Comparison of ENCODE assay signal across 11 mouse cellular contexts in the genomic region with DNA sequence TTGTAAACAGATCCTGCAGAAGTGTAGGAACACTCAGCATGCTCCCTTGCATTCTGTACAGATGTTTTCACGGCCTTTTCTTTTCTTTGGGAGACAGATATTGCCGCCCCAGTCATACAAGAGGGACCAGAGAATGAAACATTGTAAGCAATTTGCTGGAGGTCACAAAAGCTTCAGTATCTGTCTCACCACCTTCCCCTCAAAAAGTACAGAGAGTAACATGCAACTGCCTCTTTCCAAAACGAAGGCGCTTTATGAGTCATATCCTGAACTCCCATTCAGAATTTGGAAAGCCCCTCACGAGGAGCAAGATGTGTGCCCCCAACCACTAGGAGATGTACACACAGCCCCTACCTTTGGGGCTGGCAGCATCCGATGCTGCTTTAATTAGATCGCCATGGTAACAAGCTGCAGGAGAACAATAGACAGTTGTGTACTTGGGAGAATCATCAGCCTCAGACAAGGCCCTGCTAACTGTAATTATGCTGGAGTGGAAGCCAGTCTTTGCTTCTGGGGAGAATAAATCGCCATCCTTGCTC.
DNase-seq lines count a peak whose midpoint lies in the region; ATAC-seq lines count a peak whose summit lies in the region.
"Had no signal": no experiment of that assay in that cellular context is flagged by ENCODE, and none has a peak within 500 bp of the region (broad histone marks: within the 10 kb centered on the region; RNA-seq: fewer than 3 reads in every experiment).

No protein-coding gene starts in this region.

- DNase-seq in testis, postnatal 14 days (ENCODE audit: low spot score): peak; percentile 5
- DNase-seq in testis, postnatal 10 days (ENCODE audit: low spot score): no peak
- no peak for DNase-seq in kidney, adult 11 months
- no peak for DNase-seq in kidney, adult 9 months
- DNase-seq: adrenal gland, postnatal 14 days; liver, embryonic 13.5 days had no signal

- no peaks in the 10 kb centered on the region for H3K36me3 ChIP-seq in hindbrain, embryonic 13.5 days
- H3K36me3 ChIP-seq in midbrain, embryonic 12.5 days: no peaks in the 10 kb centered on the region
- H3K36me3 ChIP-seq in kidney, embryonic 14.5 days (ENCODE audit: control insufficient read depth, insufficient read depth, low read length): no peaks in the 10 kb centered on the region
- H3K36me3 ChIP-seq: liver, embryonic 13.5 days had no signal

- H3K4me2 ChIP-seq in hindbrain, embryonic 13.5 days: 0 out of 2 replicates have a peak overlapping the region, but pooled peaks have one; percentile 4
- no peak overlapping the region for H3K4me2 ChIP-seq in midbrain, embryonic 12.5 days (replicated peaks)
- H3K4me2 ChIP-seq in kidney, embryonic 14.5 days (replicated peaks; ENCODE audit: low read depth, low read length): no peak overlapping the region
- H3K4me2 ChIP-seq: liver, embryonic 13.5 days had no signal

- peaks cover 19% of the 10 kb centered on the region for H3K4me1 ChIP-seq in hindbrain, embryonic 13.5 days (replicated peaks)
- peaks cover 16% of the 10 kb centered on the region for H3K4me1 ChIP-seq in midbrain, embryonic 12.5 days
- H3K4me1 ChIP-seq in kidney, embryonic 14.5 days (ENCODE audit: control insufficient read depth, insufficient read depth, low read length): no peaks in the 10 kb centered on the region

- 45% methylated on average over 8 of the region's 8 CpGs for WGBS in hindbrain, embryonic 13.5 days
- 54% methylated on average over 8 of the region's 8 CpGs for WGBS in midbrain, embryonic 12.5 days
- WGBS in kidney, embryonic 14.5 days: 70% methylated on average over 8 of the region's 8 CpGs

- no peak overlapping the region for H3K9ac ChIP-seq in hindbrain, embryonic 13.5 days
- no peak overlapping the region for H3K9ac ChIP-seq in midbrain, embryonic 12.5 days (replicated peaks)
- H3K9ac ChIP-seq in kidney, embryonic 14.5 days (ENCODE audit: low read depth, low read length): no peak overlapping the region
- H3K9ac ChIP-seq: liver, embryonic 13.5 days had no signal

- H3K27ac ChIP-seq in hindbrain, embryonic 13.5 days: peak overlapping the region; percentile 88
- peak overlapping the region; percentile 31 for H3K27ac ChIP-seq in midbrain, embryonic 12.5 days (replicated peaks)
- H3K27ac ChIP-seq in kidney, embryonic 14.5 days (ENCODE audit: low read depth, low read length): no peak overlapping the region
- H3K27ac ChIP-seq: kidney, postnatal 0 days; liver, embryonic 13.5 days had no signal

- no peak overlapping the region for H3K4me3 ChIP-seq in hindbrain, embryonic 13.5 days
- no peak overlapping the region for H3K4me3 ChIP-seq in midbrain, embryonic 12.5 days
- no peak overlapping the region for H3K4me3 ChIP-seq in kidney, embryonic 14.5 days (ENCODE audit: low read length)
- H3K4me3 ChIP-seq: liver, embryonic 13.5 days had no signal

- H3K9me3 ChIP-seq in hindbrain, embryonic 13.5 days: no peaks in the 10 kb centered on the region
- H3K9me3 ChIP-seq in midbrain, embryonic 12.5 days: no peaks in the 10 kb centered on the region
- no peaks in the 10 kb centered on the region for H3K9me3 ChIP-seq in kidney, embryonic 14.5 days (ENCODE audit: control insufficient read depth, low read length)
- H3K9me3 ChIP-seq: liver, embryonic 13.5 days had no signal

- no peaks in the 10 kb centered on the region for H3K27me3 ChIP-seq in hindbrain, embryonic 13.5 days
- no peaks in the 10 kb centered on the region for H3K27me3 ChIP-seq in midbrain, embryonic 12.5 days
- H3K27me3 ChIP-seq in kidney, embryonic 14.5 days (ENCODE audit: control insufficient read depth, insufficient read depth, low read length): no peaks in the 10 kb centered on the region
- H3K27me3 ChIP-seq: liver, embryonic 13.5 days had no signal

- ATAC-seq in hindbrain, embryonic 13.5 days (ENCODE audit: low FRiP score): peak; percentile 95
- ATAC-seq in midbrain, embryonic 12.5 days (ENCODE audit: low FRiP score, low read depth): peak; percentile 90
- ATAC-seq in cerebellum, adult (ENCODE audit: insufficient number of reproducible peaks, low FRiP score, low TSS enrichment): no peak
- no peak for ATAC-seq in kidney, embryonic 14.5 days (ENCODE audit: low FRiP score, low TSS enrichment)

Comparison
In these comparisons a context has a peak if more than half of its experiments do, and no peak if none do; other contexts are left out.
1. ATAC-seq: peak in hindbrain, embryonic 13.5 days (single experiment) and midbrain, embryonic 12.5 days (single experiment); none in cerebellum, adult (single experiment) and kidney, embryonic 14.5 days (single experiment).